Mouse (Mus musculus) erythroid progenitor cell, adult 5-6 weeks (primary cell): ENCODE measurements around the gene Aurkb. TPM values are rescaled to one million over a fixed set of nuclear protein-coding genes. Genes with fewer than 3 reads are reported as not detected.
A peak's percentile ranks its signal among the peaks of the same experiment; 100 is the strongest.

Experiments used
- ATAC-seq: replicated peaks from 2 replicates; pipeline ENCODE4 v1.8.0; 2016; ENCODE audit warnings: moderate number of reproducible peaks, mild to moderate bottlenecking, moderate TSS enrichment, inconsistent platforms; ENCODE audit not compliant: poor library complexity, low FRiP score, severe bottlenecking
- total RNA-seq, 2 experiments: library from RNA; stranded (forward) in 1 of 2; stranded (reverse) in 1 of 2; fragments of 150-400 nt in 1 of 2; fragments of 186-747, 209-891 nt in 1 of 2; gene quantifications; 2 replicates each; pipeline versions ENCODE4 v1.2.3 to v1.2.4; 2015 to 2017; ENCODE audit warnings: low replicate concordance in 2 of 2

The Aurkb gene
- total RNA-seq, 2 experiments from 2014 or later, result 403 to 422 TPM

DNA sequence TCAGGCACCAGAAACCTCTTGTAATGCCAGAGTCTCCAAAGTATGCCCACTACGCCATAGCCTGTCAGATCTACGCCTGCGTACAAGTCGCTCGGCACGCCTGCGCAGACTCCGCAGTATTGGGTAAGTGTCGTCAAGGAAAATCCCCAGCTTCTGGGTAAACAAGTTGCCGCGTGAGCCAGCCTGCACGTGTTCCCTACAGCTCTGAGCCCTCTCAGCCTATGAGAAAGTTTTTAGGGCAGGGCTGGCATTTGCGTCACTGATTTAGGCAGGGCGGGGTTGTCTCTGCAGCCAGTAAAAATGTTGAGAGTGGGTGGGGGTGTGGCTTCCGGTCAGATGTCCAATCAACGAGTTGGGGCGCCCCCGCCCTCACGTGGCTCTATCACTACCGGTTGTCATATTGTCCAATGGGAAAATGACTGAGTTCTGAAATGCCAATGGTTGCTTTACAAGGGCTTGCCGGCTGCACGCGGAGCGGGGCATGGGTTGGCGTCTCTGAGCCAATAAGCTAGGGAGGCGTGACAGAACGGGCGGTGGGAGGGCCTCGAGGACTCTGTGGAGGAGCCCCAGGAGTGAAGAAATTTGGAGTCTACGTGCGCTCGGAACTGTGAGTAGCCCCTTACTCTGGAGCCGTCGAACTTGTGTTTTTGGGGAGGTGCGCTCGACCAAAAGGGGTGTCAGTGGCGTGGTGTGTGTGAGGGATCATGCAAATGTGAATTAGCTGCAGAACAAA, 49.4 kb downstream of the Aurkb start, which contains the start of gene Per1:
Gene Per1 (plus strand): TSS at position 521 of the 733 bp plus-strand sequence.
- ATAC-seq, result peak; percentile 69

DNA sequence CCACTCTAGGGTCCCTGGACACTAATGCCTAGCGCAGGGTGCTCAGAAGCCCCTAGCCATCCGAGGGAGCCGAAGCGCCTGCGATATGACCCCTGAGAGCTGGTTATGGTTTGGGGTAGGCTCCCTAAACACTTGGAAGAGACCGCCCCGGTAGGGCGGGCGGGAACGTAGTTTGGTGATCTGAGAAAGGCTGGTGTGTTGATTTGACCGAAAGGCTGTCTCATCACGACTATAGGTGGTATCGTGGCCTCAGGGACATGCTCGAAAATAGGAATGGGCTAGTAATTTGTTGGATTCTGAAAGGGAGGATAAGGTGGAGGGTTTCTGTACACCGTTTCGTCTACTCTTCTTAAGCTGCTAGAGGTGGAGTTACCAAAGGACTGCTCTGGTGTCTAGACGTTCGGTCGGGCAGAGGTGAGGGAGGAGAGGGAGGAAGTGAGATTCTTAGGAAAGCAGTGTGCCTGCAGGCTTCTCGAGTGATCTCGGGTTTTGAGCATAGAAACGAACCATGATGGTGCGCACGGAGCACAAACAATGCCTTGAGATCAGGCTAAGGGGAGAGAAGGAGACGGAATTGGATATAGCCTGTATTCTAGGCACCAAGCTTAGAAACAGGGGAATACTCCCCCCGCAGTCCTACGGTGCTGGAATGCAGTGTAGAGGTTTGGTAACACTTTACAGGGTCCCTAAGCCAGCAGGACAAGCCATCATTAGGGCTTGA, 50.2 kb downstream of the Aurkb start:
- 0 out of 2 replicates have a peak, but pooled peaks have one; percentile 11 for ATAC-seq

DNA sequence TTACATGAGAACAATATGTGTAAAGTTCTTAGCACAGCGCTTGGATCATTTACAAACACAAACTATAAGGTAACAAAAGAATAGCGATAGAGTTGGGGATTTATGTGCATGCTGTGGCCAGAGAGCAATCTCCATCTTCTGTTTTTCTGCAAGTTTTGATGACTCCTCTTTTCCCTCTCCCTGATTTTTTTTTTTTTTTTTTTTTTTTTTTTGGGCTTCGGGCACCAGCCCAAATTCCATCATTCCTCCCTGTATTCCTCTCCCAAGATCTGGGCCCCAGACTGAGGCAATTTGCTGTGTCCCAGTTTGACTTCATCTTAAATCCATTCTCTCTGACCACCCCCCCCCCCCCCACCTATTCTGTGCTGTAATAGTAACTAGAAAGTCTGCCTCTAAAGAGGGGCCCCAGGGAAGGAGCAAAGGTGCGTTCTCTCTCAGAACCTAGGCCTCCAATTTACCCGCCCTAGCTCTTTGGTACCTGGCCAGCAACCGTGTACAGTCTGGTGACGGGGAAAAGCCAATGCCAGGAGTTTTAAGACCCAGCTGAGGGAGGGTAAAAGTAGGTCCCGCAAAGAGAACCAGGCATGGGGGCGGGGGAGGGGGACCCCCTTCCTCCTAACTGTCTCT, 51.0 kb downstream of the Aurkb start:
- no peak; the same call in 1 of the 2 replicates for ATAC-seq

DNA sequence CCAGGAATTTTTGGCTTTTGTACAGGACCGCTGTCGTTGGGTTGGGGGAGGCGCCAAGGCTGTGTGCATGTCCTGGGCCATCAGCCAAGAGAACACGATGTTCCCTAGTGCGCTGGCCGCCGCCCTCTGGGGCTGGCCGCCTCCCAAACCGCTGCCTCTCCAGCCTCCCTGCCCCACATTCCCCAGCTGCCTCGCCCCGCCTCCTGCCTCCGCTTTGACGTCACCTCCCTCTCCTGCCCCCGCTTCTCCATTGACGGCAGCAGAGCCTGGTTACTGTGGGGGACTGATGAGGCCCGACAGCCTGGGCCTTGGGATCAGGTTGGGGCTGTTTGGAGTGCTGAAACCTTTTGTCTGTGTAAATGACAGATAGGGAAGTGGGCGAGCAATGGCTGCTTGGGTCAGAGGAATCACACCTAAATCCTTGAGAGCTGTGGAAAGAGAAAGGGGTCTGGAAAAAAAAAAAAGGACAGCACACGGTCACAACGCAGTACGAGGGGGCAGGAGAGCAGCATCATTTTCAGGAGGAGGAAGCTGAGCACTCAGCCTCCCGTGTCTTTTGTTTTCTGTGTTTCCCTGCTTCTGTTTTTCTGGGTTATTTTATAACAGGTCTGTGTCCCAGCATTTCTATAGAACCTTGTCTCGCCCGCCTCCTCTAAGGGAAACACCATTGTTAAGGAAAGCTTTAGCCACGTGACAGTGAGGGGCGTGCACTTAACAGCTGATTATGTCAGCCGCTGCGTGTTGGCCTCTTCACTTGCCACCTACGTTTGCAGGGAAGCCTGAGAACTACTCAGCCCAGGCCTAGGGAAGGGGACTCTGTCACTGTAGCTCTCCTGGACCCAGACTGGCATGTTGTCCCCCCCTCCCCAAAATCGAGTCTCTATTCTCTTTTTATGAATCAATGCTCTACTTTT, 51.8 kb downstream of the Aurkb start:
- ATAC-seq, result peak; percentile 65

DNA sequence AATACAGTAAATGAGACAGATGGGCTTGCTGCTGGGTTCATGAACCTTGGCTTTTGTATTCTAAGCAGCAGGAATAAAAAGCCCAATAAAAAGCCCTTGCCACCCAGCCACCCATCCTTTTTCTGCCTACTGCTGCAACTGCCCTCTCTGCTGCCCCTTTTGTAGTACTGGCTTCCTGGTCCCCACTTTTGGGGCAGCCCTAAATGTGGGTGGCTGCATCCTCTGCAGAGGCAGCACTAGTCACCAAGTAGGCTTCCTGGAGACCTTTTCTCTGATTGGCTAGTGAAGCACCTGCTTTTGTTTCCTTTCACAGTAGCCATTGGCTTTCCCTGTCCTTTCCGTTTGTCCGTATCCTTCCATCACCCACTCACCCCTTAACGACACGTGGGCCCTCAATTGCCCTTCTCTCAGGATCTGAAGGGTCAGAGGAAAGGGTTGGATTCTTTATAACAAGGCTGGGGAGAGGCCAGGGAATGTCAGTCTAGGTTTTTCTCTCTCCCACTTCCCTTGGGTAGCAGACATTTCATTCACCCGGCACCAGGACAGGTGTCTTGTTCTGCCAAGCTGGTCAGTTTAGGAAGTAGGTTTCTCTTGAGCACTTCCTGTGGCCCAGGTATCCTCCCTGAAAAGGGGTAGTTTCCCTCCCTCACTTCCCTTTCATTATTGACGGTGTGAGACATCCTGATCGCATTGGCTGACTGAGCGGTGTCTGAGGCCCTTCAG, 52.8 kb downstream of the Aurkb start:
- ATAC-seq, result no peak

DNA sequence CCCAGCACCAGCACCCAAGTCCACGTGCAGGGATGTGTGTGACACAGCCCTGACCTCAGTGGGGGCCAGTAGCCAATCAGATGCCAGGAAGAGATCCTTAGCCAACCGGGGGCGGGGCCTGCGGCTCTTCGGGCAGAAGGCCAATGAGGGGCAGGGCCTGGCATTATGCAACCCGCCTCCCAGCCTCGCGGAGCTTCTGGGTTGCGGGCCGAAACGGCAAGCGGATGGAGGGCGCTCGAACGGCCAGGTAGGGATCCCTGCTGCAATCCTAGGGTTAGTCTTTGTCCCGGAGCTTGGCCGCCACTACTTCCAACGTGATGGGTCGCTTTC, 53.3 kb downstream of the Aurkb start:
- ATAC-seq, result peak; percentile 63

DNA sequence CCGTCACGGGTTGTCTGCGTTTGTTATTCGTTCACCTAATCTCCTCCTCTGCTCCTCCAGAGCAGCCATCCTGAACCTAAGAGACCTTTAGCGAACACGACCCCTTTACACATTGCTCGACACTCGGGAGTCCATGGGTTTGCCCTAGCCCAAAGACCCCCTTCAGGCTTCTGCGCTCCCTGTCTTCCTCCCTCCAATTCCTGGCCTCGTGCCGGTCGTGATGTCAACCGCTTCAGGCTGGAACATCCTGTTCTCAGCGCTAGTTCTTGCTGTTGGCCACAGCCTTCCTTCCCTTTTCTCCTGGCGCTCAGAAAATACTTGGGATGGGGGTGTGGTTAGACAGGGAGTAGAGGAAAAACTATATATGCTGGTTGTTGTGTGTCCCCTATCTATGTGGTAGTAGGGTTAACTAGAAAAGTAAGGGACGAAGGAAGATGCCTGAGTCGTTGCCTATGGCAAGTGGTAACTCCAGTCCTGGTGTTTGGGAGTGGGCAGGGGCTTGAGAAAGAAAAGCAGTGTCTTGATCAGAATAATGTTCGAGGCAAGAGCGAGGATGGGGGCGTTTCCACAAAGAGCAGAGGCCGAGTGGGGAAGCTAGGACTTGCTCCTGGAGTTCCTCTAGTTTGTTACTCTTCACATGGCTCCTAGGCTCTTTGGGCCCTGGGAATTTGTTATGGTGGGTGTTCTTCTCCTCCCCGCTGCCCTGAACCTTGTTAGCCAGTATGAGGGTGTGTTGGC, 53.9 kb downstream of the Aurkb start:
- no peak for ATAC-seq

DNA sequence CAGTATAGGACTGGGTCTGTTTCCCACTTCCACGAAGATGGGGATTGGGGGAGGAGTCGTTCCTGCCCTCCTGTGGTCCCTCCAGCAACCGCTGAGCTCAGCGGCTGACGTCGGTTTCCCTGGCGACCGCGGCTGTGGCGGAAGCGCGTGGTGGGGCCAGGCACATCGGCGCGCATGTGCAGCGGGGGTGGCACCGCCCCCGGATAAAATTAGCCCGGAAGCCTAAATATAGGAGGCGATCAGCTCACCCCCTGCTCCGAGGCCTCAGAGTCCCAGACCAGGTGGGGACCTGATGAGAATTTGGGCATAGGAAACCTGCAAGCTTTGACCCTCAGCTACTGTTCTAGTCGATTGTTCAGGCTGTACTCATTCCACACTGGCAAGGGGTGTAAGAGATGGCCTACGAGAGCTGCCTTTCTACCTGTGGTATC, 54.5 kb downstream of the Aurkb start:
- ATAC-seq, result peak; percentile 35

DNA sequence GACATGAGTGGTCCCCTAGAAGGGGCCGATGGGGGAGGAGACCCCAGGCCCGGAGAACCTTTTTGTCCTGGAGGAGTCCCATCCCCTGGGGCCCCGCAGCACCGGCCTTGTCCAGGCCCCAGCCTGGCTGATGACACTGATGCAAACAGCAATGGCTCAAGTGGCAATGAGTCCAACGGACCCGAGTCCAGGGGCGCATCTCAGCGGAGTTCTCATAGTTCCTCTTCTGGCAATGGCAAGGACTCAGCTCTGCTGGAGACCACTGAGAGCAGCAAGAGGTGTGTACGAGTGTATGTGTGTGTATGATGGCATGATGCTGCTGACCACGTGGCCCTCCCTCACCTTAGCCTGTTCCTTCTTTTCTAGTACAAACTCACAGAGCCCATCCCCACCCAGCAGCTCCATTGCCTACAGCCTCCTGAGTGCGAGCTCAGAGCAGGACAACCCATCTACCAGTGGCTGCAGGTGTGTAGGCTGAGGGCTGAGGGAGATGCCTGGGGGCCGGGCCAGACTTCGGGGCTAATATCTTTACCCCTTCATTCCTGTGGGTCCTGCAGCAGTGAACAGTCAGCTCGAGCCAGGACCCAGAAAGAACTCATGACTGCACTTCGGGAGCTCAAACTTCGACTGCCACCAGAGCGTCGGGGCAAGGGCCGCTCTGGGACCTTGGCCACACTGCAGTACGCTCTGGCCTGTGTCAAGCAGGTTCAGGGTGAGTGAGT, 55.4 kb downstream of the Aurkb start:
- ATAC-seq, result no peak

Other genes with a start within 250 kb of the Aurkb start
- gene Ndel1, start 173.8 kb upstream of the Aurkb start, total RNA-seq (2015; ENCODE audit: low replicate concordance), result 21.6 and 40.7 TPM in 2 replicates
- 60.1 and 74.4 TPM in 2 replicates for gene Ndel1, start 173.8 kb upstream of the Aurkb start, total RNA-seq (2017; ENCODE audit: low replicate concordance)
- gene Rnf222, start 157.1 kb upstream of the Aurkb start, total RNA-seq (2015; ENCODE audit: low replicate concordance), result not detected in 2 replicates
- gene Rnf222, start 157.1 kb upstream of the Aurkb start, total RNA-seq (2017; ENCODE audit: low replicate concordance), result not detected in 2 replicates
- 896 and 989 TPM in 2 replicates for gene Rpl26, start 144.1 kb upstream of the Aurkb start, total RNA-seq (2015; ENCODE audit: low replicate concordance)
- gene Rpl26, start 144.1 kb upstream of the Aurkb start, total RNA-seq (2017; ENCODE audit: low replicate concordance), result 751 and 992 TPM in 2 replicates
- not detected in 2 replicates for gene Odf4, start 118.6 kb upstream of the Aurkb start, total RNA-seq (2015; ENCODE audit: low replicate concordance)
- gene Odf4, start 118.6 kb upstream of the Aurkb start, total RNA-seq (2017; ENCODE audit: low replicate concordance), result not detected in 2 replicates
- not detected in 2 replicates for gene Arhgef15, start 88.2 kb upstream of the Aurkb start, total RNA-seq (2015; ENCODE audit: low replicate concordance)
- gene Arhgef15, start 88.2 kb upstream of the Aurkb start, total RNA-seq (2017; ENCODE audit: low replicate concordance), result not detected in 2 replicates
- gene Slc25a35, start 77.5 kb upstream of the Aurkb start, total RNA-seq (2015; ENCODE audit: low replicate concordance), result 3.8 TPM in 1 of 2 replicates, not detected in the other
- gene Slc25a35, start 77.5 kb upstream of the Aurkb start, total RNA-seq (2017; ENCODE audit: low replicate concordance), result 0.26 TPM in 1 of 2 replicates, not detected in the other
- 6.8 and 13.4 TPM in 2 replicates for gene Rangrf, start 70.5 kb upstream of the Aurkb start, total RNA-seq (2015; ENCODE audit: low replicate concordance)
- 2.7 TPM in 2 replicates for gene Rangrf, start 70.5 kb upstream of the Aurkb start, total RNA-seq (2017; ENCODE audit: low replicate concordance)
- 11.7 and 15.1 TPM in 2 replicates for gene Pfas, start 37.2 kb upstream of the Aurkb start, total RNA-seq (2015; ENCODE audit: low replicate concordance)
- 16.1 and 23.4 TPM in 2 replicates for gene Pfas, start 37.2 kb upstream of the Aurkb start, total RNA-seq (2017; ENCODE audit: low replicate concordance)
- 36.0 and 54.5 TPM in 2 replicates for gene Ctc1, start 29.7 kb upstream of the Aurkb start, total RNA-seq (2015; ENCODE audit: low replicate concordance)
- 16.7 and 27.1 TPM in 2 replicates for gene Ctc1, start 29.7 kb upstream of the Aurkb start, total RNA-seq (2017; ENCODE audit: low replicate concordance)
- gene Borcs6, start 14.1 kb downstream of the Aurkb start, total RNA-seq (2015; ENCODE audit: low replicate concordance), result 2.9 and 4.7 TPM in 2 replicates
- 2.2 and 3.1 TPM in 2 replicates for gene Borcs6, start 14.1 kb downstream of the Aurkb start, total RNA-seq (2017; ENCODE audit: low replicate concordance)
- 21.6 and 27.7 TPM in 2 replicates for gene Tmem107, start 25.2 kb downstream of the Aurkb start, total RNA-seq (2015; ENCODE audit: low replicate concordance)
- 12.5 and 12.6 TPM in 2 replicates for gene Tmem107, start 25.2 kb downstream of the Aurkb start, total RNA-seq (2017; ENCODE audit: low replicate concordance)
- gene Vamp2, start 42.8 kb downstream of the Aurkb start, total RNA-seq (2015; ENCODE audit: low replicate concordance), result 94.1 and 114 TPM in 2 replicates
- gene Vamp2, start 42.8 kb downstream of the Aurkb start, total RNA-seq (2017; ENCODE audit: low replicate concordance), result 18.2 and 31.1 TPM in 2 replicates
- 3.4 and 3.6 TPM in 2 replicates for gene Per1, start 49.6 kb downstream of the Aurkb start, total RNA-seq (2015; ENCODE audit: low replicate concordance)
- gene Per1, start 49.6 kb downstream of the Aurkb start, total RNA-seq (2017; ENCODE audit: low replicate concordance), result 3.3 and 7.6 TPM in 2 replicates
- not detected in 2 replicates for gene Hes7, start 74.8 kb downstream of the Aurkb start, total RNA-seq (2015; ENCODE audit: low replicate concordance)
- gene Hes7, start 74.8 kb downstream of the Aurkb start, total RNA-seq (2017; ENCODE audit: low replicate concordance), result not detected in 2 replicates
- not detected in 2 replicates for gene 9130213A22Rik, start 76.9 kb downstream of the Aurkb start, total RNA-seq (2015; ENCODE audit: low replicate concordance)
- not detected in 2 replicates for gene 9130213A22Rik, start 76.9 kb downstream of the Aurkb start, total RNA-seq (2017; ENCODE audit: low replicate concordance)
- gene Aloxe3, start 80.2 kb downstream of the Aurkb start, total RNA-seq (2015; ENCODE audit: low replicate concordance), result not detected in 2 replicates
- gene Aloxe3, start 80.2 kb downstream of the Aurkb start, total RNA-seq (2017; ENCODE audit: low replicate concordance), result 3.1 TPM in 1 of 2 replicates, not detected in the other
- gene Alox12b, start 111.3 kb downstream of the Aurkb start, total RNA-seq (2015; ENCODE audit: low replicate concordance), result not detected in 2 replicates
- not detected in 2 replicates for gene Alox12b, start 111.3 kb downstream of the Aurkb start, total RNA-seq (2017; ENCODE audit: low replicate concordance)
- gene Alox8, start 152.2 kb downstream of the Aurkb start, total RNA-seq (2015; ENCODE audit: low replicate concordance), result not detected in 2 replicates
- gene Alox8, start 152.2 kb downstream of the Aurkb start, total RNA-seq (2017; ENCODE audit: low replicate concordance), result not detected in 2 replicates
- gene Gucy2e, start 191.4 kb downstream of the Aurkb start, total RNA-seq (2015; ENCODE audit: low replicate concordance), result 0.36 TPM in 1 of 2 replicates, not detected in the other
- not detected in 2 replicates for gene Gucy2e, start 191.4 kb downstream of the Aurkb start, total RNA-seq (2017; ENCODE audit: low replicate concordance)